Mouse (Mus musculus) forebrain, embryonic 15.5 days (tissue): Measurements from ENCODE around the gene Arhgef3. TPM values are rescaled to one million over a fixed set of nuclear protein-coding genes. Genes with fewer than 3 reads are reported as not detected.

ENCODE experiments used
- ATAC-seq: fragments of 200-750 bp; cut with Nextera tagmentation; replicated peaks from 2 replicates; pipeline ENCODE4 v1.8.0; 2017; ENCODE audit warnings: mild to moderate bottlenecking, moderate TSS enrichment, moderate library complexity
- H3K27ac ChIP-seq: fragments of 300-500 bp; sonication (generic); replicated peaks from 2 replicates; pipeline ENCODE4 v1.5.1; 2015; ENCODE audit warnings: mild to moderate bottlenecking, inconsistent platforms
- H3K27me3 ChIP-seq: fragments of 300-500 bp; sonication (generic); 2 replicates; pipeline ENCODE4 v1.6.1; 2015; ENCODE audit warnings: inconsistent platforms
- H3K36me3 ChIP-seq: fragments of 300-500 bp; sonication (generic); 2 replicates; pipeline ENCODE4 v1.6.1; 2015; ENCODE audit warnings: mild to moderate bottlenecking, inconsistent platforms
- H3K4me1 ChIP-seq: fragments of 300-500 bp; sonication (generic); 2 replicates; pipeline ENCODE4 v1.6.1; 2015; ENCODE audit warnings: inconsistent platforms
- H3K4me2 ChIP-seq: fragments of 300-500 bp; sonication (generic); replicated peaks from 2 replicates; pipeline ENCODE4 v1.6.1; 2015; ENCODE audit warnings: mild to moderate bottlenecking, inconsistent platforms
- H3K4me3 ChIP-seq: fragments of 300-500 bp; sonication (generic); 2 replicates; pipeline ENCODE4 v1.5.1; 2015; ENCODE audit warnings: mild to moderate bottlenecking, inconsistent platforms
- H3K9ac ChIP-seq: fragments of 300-500 bp; sonication (generic); replicated peaks from 2 replicates; pipeline ENCODE4 v1.6.1; 2015; ENCODE audit warnings: mild to moderate bottlenecking, inconsistent platforms
- H3K9me3 ChIP-seq: fragments of 300-500 bp; sonication (generic); 2 replicates; pipeline ENCODE4 v1.6.1; 2016; ENCODE audit warnings: inconsistent platforms
- WGBS: fragments of 180-500 bp; shearing (Covaris S2); methylation state at CpG from one replicate; pipeline ENCODE4 v1.1.7; 2015; ENCODE audit warnings: mixed read lengths; 5-methylcytosine and 5-hydroxymethylcytosine counted together
- polyA plus RNA-seq: library from polyadenylated mRNA; unstranded; fragments of >200 nt; fragmentation: Nextera tagmentation; extraction: Ambion mirVana; gene quantifications from 2 replicates; pipeline ENCODE4 v1.2.1, GENCODE M21; 2015

Arhgef3 gene
- polyA plus RNA-seq, 1 experiment from 2014 or later = 4.9 TPM

DNA sequence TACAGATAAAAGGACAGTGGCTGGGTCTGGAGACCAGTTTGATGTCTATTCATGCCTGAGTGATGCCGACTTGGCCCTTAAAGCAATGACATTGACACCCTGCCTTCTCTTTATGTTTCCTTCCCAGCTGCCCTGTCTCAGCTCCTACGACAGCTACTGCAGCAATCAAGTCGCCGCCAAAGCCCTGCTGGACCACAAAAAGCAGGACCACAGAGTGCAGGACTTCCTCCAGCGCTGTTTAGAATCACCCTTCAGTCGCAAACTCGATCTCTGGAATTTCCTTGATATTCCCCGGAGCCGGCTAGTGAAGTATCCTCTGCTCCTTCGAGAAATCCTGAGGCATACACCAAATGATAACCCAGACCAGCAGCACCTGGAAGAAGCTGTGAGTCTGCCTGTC is 279.1 kb downstream of the Arhgef3 start:
- no peaks in the 10 kb centered on the region for H3K4me1 ChIP-seq
- no peak overlapping the region for H3K4me2 ChIP-seq
- H3K27me3 ChIP-seq = no peaks in the 10 kb centered on the region
- ATAC-seq = no peak
- H3K36me3 ChIP-seq = no peaks in the 10 kb centered on the region
- 73% methylated on average over 10 of the region's 10 CpGs for WGBS
- H3K9me3 ChIP-seq = no peaks in the 10 kb centered on the region
- no peak overlapping the region for H3K27ac ChIP-seq
- no peak overlapping the region for H3K4me3 ChIP-seq
- H3K9ac ChIP-seq = no peak overlapping the region

GRCm38 (mm10) chr14:27396424-27396823 is 281.7 kb downstream of the Arhgef3 start:
- Histone ChIP-seq H3K27ac (no peak overlapping the region), H3K9me3 (no peaks in the 10 kb centered on the region), H3K9ac (no peak overlapping the region), H3K4me1 (no peaks in the 10 kb centered on the region), H3K36me3 (no peaks in the 10 kb centered on the region), H3K4me3 (no peak overlapping the region), H3K4me2 (no peak overlapping the region), H3K27me3 (no peaks in the 10 kb centered on the region)
- ATAC-seq = no peak
- 83% methylated on average over 7 of the region's 7 CpGs for WGBS

DNA sequence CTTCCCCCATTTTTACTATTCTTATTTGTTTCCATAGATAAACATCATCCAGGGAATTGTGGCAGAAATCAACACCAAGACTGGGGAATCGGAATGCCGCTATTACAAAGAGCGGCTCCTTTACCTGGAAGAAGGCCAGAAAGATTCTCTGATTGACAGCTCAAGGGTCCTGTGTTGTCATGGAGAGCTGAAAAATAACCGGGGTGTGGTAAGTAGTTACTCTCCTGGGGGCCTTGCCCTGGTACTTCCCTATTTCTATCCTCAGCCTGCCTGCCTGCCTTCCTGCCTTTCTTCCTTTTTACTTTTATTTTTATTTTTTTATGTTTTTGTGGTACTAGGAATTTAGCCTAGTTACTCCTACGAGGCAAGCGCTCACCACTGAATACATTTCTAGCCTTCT is 282.8 kb downstream of the Arhgef3 start:
- H3K27ac ChIP-seq = no peak overlapping the region
- no peaks in the 10 kb centered on the region for H3K9me3 ChIP-seq
- 73% methylated on average over 6 of the region's 6 CpGs for WGBS
- no peak for ATAC-seq
- H3K27me3 ChIP-seq = no peaks in the 10 kb centered on the region
- H3K4me2 ChIP-seq = no peak overlapping the region
- no peak overlapping the region for H3K9ac ChIP-seq
- no peaks in the 10 kb centered on the region for H3K36me3 ChIP-seq
- no peaks in the 10 kb centered on the region for H3K4me1 ChIP-seq
- H3K4me3 ChIP-seq = no peak overlapping the region

GRCm38 (mm10) chr14:27400495-27400894 is 285.8 kb downstream of the Arhgef3 start:
- Histone ChIP-seq H3K4me2 (no peak overlapping the region), H3K9me3 (no peaks in the 10 kb centered on the region), H3K27ac (no peak overlapping the region), H3K27me3 (no peaks in the 10 kb centered on the region), H3K36me3 (no peaks in the 10 kb centered on the region), H3K9ac (no peak overlapping the region), H3K4me1 (no peaks in the 10 kb centered on the region), H3K4me3 (no peak overlapping the region)
- WGBS = 91% methylated on average over 6 of the region's 6 CpGs
- ATAC-seq = no peak

- WGBS = 91% methylated on average over 12 of the region's 12 CpGs
- H3K36me3 ChIP-seq = no peaks in the 10 kb centered on the region
- no peaks in the 10 kb centered on the region for H3K9me3 ChIP-seq
- H3K4me2 ChIP-seq = no peak overlapping the region
- ATAC-seq = no peak
- no peaks in the 10 kb centered on the region for H3K27me3 ChIP-seq
- H3K4me3 ChIP-seq = no peak overlapping the region
- H3K9ac ChIP-seq = no peak overlapping the region
- H3K4me1 ChIP-seq = no peaks in the 10 kb centered on the region
- no peak overlapping the region for H3K27ac ChIP-seq
These were observed 287.1 kb downstream of the Arhgef3 start for GRCm38 (mm10) chr14:27401717-27402278.

DNA sequence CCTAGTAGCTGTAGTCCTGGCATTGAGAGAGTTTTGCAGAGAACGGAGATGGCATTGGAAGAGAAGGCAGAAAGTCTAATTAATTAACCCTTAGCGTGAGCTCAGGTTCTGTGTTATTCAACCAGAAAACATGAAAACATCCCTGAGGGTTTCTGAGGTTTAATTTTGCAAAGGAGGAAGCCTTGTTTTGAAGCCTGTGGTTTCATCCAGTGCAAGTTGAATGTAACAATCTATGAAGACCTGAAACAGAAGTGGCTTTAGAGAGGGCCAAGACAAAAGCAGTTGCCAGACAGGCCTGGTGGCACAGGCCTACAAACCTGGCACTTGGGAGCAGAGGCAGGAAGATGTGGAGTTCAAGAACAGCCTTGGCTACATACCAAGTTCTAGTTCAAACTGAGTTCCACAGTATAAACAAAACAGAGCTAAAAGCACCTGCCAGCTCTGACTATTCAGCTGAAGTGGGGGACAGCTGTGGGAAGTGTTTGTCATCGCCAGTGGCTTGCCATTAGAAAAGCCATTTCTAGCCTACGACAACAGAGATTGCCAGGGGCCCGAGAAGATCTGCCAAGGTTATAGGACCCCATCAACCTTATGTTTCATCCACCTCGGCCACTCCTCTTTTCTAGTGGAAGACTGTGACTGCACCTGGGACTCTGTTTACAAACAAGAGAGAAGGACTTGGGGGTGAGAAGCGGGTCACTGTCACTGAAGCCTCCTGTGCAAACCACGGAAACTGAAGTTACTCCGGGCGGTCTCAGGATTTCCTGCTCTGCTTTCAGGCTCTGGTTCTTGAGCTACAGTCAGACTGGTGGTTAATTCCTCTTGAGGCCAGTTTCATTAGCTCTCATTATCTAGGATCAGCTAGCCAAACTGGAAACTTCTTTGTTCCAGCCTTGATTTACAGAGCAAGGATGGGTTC is 287.9 kb downstream of the Arhgef3 start:
- H3K27ac ChIP-seq = no peak overlapping the region
- no peak overlapping the region for H3K4me2 ChIP-seq
- WGBS = 85% methylated on average over 10 of the region's 10 CpGs
- H3K4me1 ChIP-seq = no peaks in the 10 kb centered on the region
- H3K4me3 ChIP-seq = no peak overlapping the region
- no peak for ATAC-seq
- H3K9ac ChIP-seq = no peak overlapping the region
- H3K9me3 ChIP-seq = no peaks in the 10 kb centered on the region
- H3K36me3 ChIP-seq = no peaks in the 10 kb centered on the region
- no peaks in the 10 kb centered on the region for H3K27me3 ChIP-seq

DNA sequence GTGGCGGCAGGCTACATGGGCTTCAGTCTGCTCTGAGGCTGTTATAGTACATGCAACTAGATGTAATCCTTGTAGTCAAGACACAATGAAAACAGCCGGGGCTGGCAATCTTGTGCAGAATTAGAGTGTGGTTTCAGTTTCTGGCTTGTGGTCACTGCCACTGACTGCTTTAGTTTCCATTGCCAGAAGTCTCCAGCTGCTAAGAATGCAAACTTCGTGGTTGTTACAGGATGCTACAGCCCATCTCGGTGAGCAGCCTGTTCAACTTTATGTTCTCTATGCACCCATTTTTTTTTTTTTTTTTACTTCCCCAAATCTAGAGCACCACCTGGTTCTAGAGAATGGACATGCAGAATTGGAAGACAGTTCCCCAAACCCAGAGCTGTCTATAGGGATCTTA is 290.8 kb downstream of the Arhgef3 start:
- no peaks in the 10 kb centered on the region for H3K27me3 ChIP-seq
- no peak overlapping the region for H3K4me3 ChIP-seq
- H3K9ac ChIP-seq = no peak overlapping the region
- no peaks in the 10 kb centered on the region for H3K36me3 ChIP-seq
- H3K27ac ChIP-seq = no peak overlapping the region
- H3K4me1 ChIP-seq = no peaks in the 10 kb centered on the region
- ATAC-seq = no peak
- 95% methylated on average over 4 of the region's 4 CpGs for WGBS
- H3K9me3 ChIP-seq = no peaks in the 10 kb centered on the region
- H3K4me2 ChIP-seq = no peak overlapping the region

- H3K4me1 ChIP-seq = no peaks in the 10 kb centered on the region
- WGBS = 100% methylated on average over 2 of the region's 2 CpGs
- no peak overlapping the region for H3K9ac ChIP-seq
- no peaks in the 10 kb centered on the region for H3K27me3 ChIP-seq
- H3K4me2 ChIP-seq = no peak overlapping the region
- no peak overlapping the region for H3K27ac ChIP-seq
- no peak for ATAC-seq
- no peaks in the 10 kb centered on the region for H3K9me3 ChIP-seq
- H3K36me3 ChIP-seq = no peaks in the 10 kb centered on the region
- no peak overlapping the region for H3K4me3 ChIP-seq
These were observed 291.2 kb downstream of the Arhgef3 start for GRCm38 (mm10) chr14:27405947-27406346.

DNA sequence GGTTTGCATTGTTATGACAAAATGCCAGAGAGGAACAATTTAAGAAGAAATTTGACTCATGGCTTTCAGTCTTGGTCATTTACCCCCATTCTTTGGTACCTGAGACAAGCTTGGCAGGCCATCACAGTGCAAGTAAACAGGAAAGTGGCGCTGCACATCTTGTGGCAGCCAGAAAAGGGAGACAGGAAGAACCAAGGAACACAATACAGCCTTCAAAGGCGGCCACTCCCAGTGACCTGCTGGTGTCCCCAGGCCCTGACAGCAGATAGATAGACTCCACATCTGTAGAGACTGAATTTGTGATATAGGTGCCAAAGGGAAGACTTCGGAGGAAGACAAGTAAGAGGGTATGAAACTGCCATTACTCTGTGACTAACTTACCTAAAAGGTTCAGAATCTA is 293.5 kb downstream of the Arhgef3 start:
- H3K36me3 ChIP-seq = no peaks in the 10 kb centered on the region
- H3K27ac ChIP-seq = no peak overlapping the region
- no peak overlapping the region for H3K4me3 ChIP-seq
- no peaks in the 10 kb centered on the region for H3K9me3 ChIP-seq
- 96% methylated on average over 3 of the region's 3 CpGs for WGBS
- H3K9ac ChIP-seq = no peak overlapping the region
- H3K4me1 ChIP-seq = no peaks in the 10 kb centered on the region
- no peak overlapping the region for H3K4me2 ChIP-seq
- no peak for ATAC-seq
- no peaks in the 10 kb centered on the region for H3K27me3 ChIP-seq

- ATAC-seq = no peak
- Histone ChIP-seq H3K36me3 (no peaks in the 10 kb centered on the region), H3K27me3 (no peaks in the 10 kb centered on the region), H3K27ac (no peak overlapping the region), H3K4me3 (no peak overlapping the region), H3K4me1 (no peaks in the 10 kb centered on the region), H3K4me2 (no peak overlapping the region), H3K9me3 (no peaks in the 10 kb centered on the region), H3K9ac (no peak overlapping the region)
- 98% methylated on average over 3 of the region's 3 CpGs for WGBS
These were observed 295.0 kb downstream of the Arhgef3 start for GRCm38 (mm10) chr14:27409662-27410061.

DNA sequence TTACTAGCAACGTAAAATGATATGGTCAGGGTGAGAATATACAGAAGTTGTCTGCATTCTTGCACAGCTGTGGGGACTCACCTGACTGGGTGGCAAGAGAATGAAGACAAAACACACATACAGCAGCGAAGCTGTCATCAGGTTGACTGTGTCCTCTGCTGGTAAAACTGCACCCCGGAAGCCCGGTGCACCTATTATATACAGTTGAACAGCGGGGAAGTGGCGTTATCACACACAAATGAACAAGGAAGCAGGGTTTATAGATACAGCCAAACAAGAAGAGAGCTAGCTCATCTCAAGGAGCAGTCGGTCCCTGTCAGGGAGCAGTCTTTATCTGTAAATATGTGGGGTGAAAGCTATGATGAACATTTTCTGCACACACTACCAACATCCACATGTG is 296.8 kb downstream of the Arhgef3 start:
- 94% methylated on average over 7 of the region's 7 CpGs for WGBS
- Histone ChIP-seq H3K27me3 (no peaks in the 10 kb centered on the region), H3K36me3 (no peaks in the 10 kb centered on the region), H3K4me1 (no peaks in the 10 kb centered on the region), H3K9ac (no peak overlapping the region), H3K4me2 (no peak overlapping the region), H3K4me3 (no peak overlapping the region), H3K27ac (no peak overlapping the region), H3K9me3 (no peaks in the 10 kb centered on the region)
- ATAC-seq = no peak

GRCm38 (mm10) chr14:27412699-27413098 is 298.0 kb downstream of the Arhgef3 start:
- H3K9me3 ChIP-seq = no peaks in the 10 kb centered on the region
- no peak overlapping the region for H3K9ac ChIP-seq
- no peak overlapping the region for H3K4me3 ChIP-seq
- WGBS = 90% methylated on average over 8 of the region's 8 CpGs
- H3K36me3 ChIP-seq = no peaks in the 10 kb centered on the region
- ATAC-seq = no peak
- no peaks in the 10 kb centered on the region for H3K27me3 ChIP-seq
- no peak overlapping the region for H3K4me2 ChIP-seq
- no peak overlapping the region for H3K27ac ChIP-seq
- no peaks in the 10 kb centered on the region for H3K4me1 ChIP-seq

- Histone ChIP-seq H3K4me2 (no peak overlapping the region), H3K27ac (no peak overlapping the region), H3K4me3 (no peak overlapping the region), H3K4me1 (no peaks in the 10 kb centered on the region), H3K27me3 (no peaks in the 10 kb centered on the region), H3K9ac (no peak overlapping the region), H3K36me3 (no peaks in the 10 kb centered on the region), H3K9me3 (no peaks in the 10 kb centered on the region)
- ATAC-seq = no peak
- WGBS = 53% methylated on average over 4 of the region's 4 CpGs
These were observed 299.3 kb downstream of the Arhgef3 start for GRCm38 (mm10) chr14:27413961-27414360.
